Mouse (Mus musculus): Measurements from ENCODE around the gene Sf3b1. TPM values are rescaled to one million over a fixed set of nuclear protein-coding genes. Genes with fewer than 3 reads are reported as not detected.

Gene Sf3b1
- polyA plus RNA-seq, 1 experiment from 2014 or later: 296 TPM

DNA sequence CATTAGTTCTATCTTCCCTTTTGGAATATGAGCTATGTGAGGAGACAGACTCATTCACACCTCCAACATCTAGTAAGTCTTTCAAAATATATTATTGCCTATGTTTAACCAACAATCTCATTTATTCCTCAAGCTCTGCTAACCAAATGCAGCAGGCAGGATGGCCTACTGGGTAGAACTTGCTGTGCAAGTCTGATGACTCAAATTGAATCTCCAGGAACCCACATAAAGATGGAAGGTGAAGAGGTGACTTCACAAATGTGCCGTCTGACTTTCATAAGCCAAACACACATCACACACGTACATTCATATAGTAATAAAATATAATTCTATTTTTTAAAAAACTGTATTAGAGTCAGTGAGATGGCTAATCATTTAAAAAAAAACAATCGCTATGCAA, 24.4 kb upstream of the Sf3b1 start:
- peaks cover 14% of the 10 kb centered on the region for H3K4me1 ChIP-seq
- peak overlapping the region; percentile 86 for H3K4me3 ChIP-seq
- peaks cover 8% of the 10 kb centered on the region; the same call in 1 of the 2 replicates for H3K27me3 ChIP-seq (ENCODE audit: poor library complexity, severe bottlenecking)
- 0 out of 2 replicates have a peak, but pooled peaks cover 3% of the 10 kb centered on the region for H3K9me3 ChIP-seq
- no peak for DNase-seq (ENCODE audit: extremely low spot score, low spot score)
- H3K27ac ChIP-seq: no peak overlapping the region
- WGBS: 73% methylated on average over 3 of the region's 3 CpGs
- H3K36me3 ChIP-seq (replicated peaks): peaks cover 13% of the 10 kb centered on the region

GRCm38 (mm10) chr1:55048841-55049587, 21.7 kb upstream of the Sf3b1 start:
- no peak for DNase-seq (ENCODE audit: extremely low spot score, low spot score)
- H3K4me3 ChIP-seq: no peak overlapping the region
- H3K4me1 ChIP-seq: peaks cover 14% of the 10 kb centered on the region
- 66% methylated on average over 4 of the region's 4 CpGs for WGBS
- peaks cover 8% of the 10 kb centered on the region; the same call in 1 of the 2 replicates for H3K27me3 ChIP-seq (ENCODE audit: poor library complexity, severe bottlenecking)
- H3K9me3 ChIP-seq: 0 out of 2 replicates have a peak, but pooled peaks cover 3% of the 10 kb centered on the region
- no peak overlapping the region for H3K27ac ChIP-seq
- H3K36me3 ChIP-seq (replicated peaks): no peaks in the 10 kb centered on the region

DNA sequence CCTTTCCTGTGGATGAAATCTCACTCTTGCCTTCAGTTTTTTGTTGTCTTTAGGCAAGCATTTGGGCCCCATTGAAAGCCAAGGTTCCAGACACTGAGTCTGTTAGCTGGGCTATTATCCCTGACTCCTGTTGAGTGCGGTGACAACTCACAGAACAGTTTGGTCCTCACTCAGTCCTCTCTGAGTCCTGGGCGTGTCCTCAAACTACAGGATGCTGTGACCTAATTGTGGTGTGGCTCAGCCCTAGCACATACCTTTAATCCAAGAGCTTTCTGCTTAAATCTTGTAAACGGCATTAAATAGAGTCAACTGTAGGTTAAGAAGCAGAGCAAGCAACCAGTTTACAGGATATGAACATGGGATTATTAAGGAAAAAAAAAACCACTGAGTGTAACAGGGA, 15.9 kb upstream of the Sf3b1 start:
- no peak overlapping the region for H3K4me3 ChIP-seq
- DNase-seq (ENCODE audit: extremely low spot score, low spot score): no peak
- 85% methylated on average over 3 of the region's 3 CpGs for WGBS
- no peaks in the 10 kb centered on the region for H3K36me3 ChIP-seq (replicated peaks)
- no peak overlapping the region for H3K27ac ChIP-seq
- peaks cover 18% of the 10 kb centered on the region for H3K9me3 ChIP-seq
- H3K27me3 ChIP-seq (ENCODE audit: poor library complexity, severe bottlenecking): no peaks in the 10 kb centered on the region
- H3K4me1 ChIP-seq: no peaks in the 10 kb centered on the region

- WGBS: 62% methylated on average over 1 of the region's 1 CpGs
- no peaks in the 10 kb centered on the region for H3K4me1 ChIP-seq
- no peak overlapping the region for H3K4me3 ChIP-seq
- peaks cover 18% of the 10 kb centered on the region for H3K9me3 ChIP-seq
- no peak for DNase-seq (ENCODE audit: extremely low spot score, low spot score)
- no peak overlapping the region for H3K27ac ChIP-seq
- no peaks in the 10 kb centered on the region for H3K27me3 ChIP-seq (ENCODE audit: poor library complexity, severe bottlenecking)
- H3K36me3 ChIP-seq (replicated peaks): no peaks in the 10 kb centered on the region
These were observed 15.0 kb upstream of the Sf3b1 start for GRCm38 (mm10) chr1:55042246-55042645.

DNA sequence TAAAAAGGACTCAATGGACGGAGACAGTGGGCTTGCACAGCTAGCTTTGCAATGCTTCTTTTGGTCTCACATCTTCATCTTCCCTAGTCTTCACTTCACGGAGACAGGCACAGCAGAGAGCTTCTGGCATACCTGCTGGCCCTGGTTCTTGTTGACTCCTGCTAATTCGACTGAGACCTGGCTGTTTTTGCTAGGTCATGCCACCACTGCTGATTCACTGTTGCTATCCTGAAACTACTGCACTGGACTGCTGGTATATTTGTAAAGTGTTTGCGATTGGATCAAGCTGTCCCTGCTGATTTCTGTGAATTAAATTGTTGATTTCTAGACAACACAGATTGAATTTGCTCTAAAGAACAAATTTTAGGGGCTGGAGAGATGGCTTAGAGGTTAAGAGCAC, 14.4 kb upstream of the Sf3b1 start:
- Histone ChIP-seq H3K9me3 (peaks cover 18% of the 10 kb centered on the region), H3K4me3 (no peak overlapping the region), H3K27ac (no peak overlapping the region), H3K36me3 (replicated peaks) (no peaks in the 10 kb centered on the region), H3K27me3 (ENCODE audit: poor library complexity, severe bottlenecking) (no peaks in the 10 kb centered on the region), H3K4me1 (no peaks in the 10 kb centered on the region)
- 88% methylated on average over 4 of the region's 4 CpGs for WGBS
- no peak for DNase-seq (ENCODE audit: extremely low spot score, low spot score)

GRCm38 (mm10) chr1:55039944-55040343, 12.7 kb upstream of the Sf3b1 start:
- H3K4me3 ChIP-seq: no peak overlapping the region
- no peak overlapping the region for H3K27ac ChIP-seq
- 85% methylated on average over 1 of the region's 1 CpGs for WGBS
- no peak for DNase-seq (ENCODE audit: extremely low spot score, low spot score)
- H3K4me1 ChIP-seq: no peaks in the 10 kb centered on the region
- no peaks in the 10 kb centered on the region for H3K27me3 ChIP-seq (ENCODE audit: poor library complexity, severe bottlenecking)
- H3K9me3 ChIP-seq: peaks cover 18% of the 10 kb centered on the region
- no peaks in the 10 kb centered on the region for H3K36me3 ChIP-seq (replicated peaks)

GRCm38 (mm10) chr1:55031026-55031779, 3.9 kb upstream of the Sf3b1 start:
- DNase-seq (ENCODE audit: extremely low spot score, low spot score): no peak
- Histone ChIP-seq H3K4me3 (no peak overlapping the region), H3K4me1 (peaks cover 5% of the 10 kb centered on the region), H3K36me3 (replicated peaks) (no peaks in the 10 kb centered on the region), H3K27me3 (ENCODE audit: poor library complexity, severe bottlenecking) (no peaks in the 10 kb centered on the region), H3K27ac (no peak overlapping the region), H3K9me3 (no peaks in the 10 kb centered on the region)

- WGBS: 79% methylated on average over 4 of the region's 4 CpGs
- no peak overlapping the region for H3K27ac ChIP-seq
- H3K4me1 ChIP-seq: peaks cover 17% of the 10 kb centered on the region
- DNase-seq (ENCODE audit: extremely low spot score, low spot score): no peak
- no peaks in the 10 kb centered on the region for H3K27me3 ChIP-seq (ENCODE audit: poor library complexity, severe bottlenecking)
- H3K36me3 ChIP-seq (replicated peaks): peaks cover 11% of the 10 kb centered on the region
- no peak overlapping the region for H3K4me3 ChIP-seq
- H3K9me3 ChIP-seq: no peaks in the 10 kb centered on the region
These were observed 2.2 kb upstream of the Sf3b1 start for GRCm38 (mm10) chr1:55029446-55029845.

- Histone ChIP-seq H3K36me3 (replicated peaks) (peaks cover 19% of the 10 kb centered on the region), H3K27ac (no peak overlapping the region), H3K4me3 (no peak overlapping the region), H3K9me3 (no peaks in the 10 kb centered on the region), H3K27me3 (ENCODE audit: poor library complexity, severe bottlenecking) (no peaks in the 10 kb centered on the region), H3K4me1 (peaks cover 17% of the 10 kb centered on the region)
- 86% methylated on average over 11 of the region's 11 CpGs for WGBS
- no peak for DNase-seq (ENCODE audit: extremely low spot score, low spot score)
These were observed 1.4 kb upstream of the Sf3b1 start for GRCm38 (mm10) chr1:55028512-55029249.

GRCm38 (mm10) chr1:55027966-55028365, 685 bp upstream of the Sf3b1 start:
- Histone ChIP-seq H3K27ac (peak overlapping the region; percentile 99), H3K4me3 (peak overlapping the region; percentile 97), H3K27me3 (ENCODE audit: poor library complexity, severe bottlenecking) (no peaks in the 10 kb centered on the region), H3K9me3 (peaks cover 4% of the 10 kb centered on the region; the same call in 1 of the 2 replicates), H3K36me3 (replicated peaks) (peaks cover 26% of the 10 kb centered on the region), H3K4me1 (peaks cover 17% of the 10 kb centered on the region)
- 87% methylated on average over 1 of the region's 1 CpGs for WGBS
- DNase-seq (ENCODE audit: extremely low spot score, low spot score): no peak

GRCm38 (mm10) chr1:55026444-55027252, 633 bp downstream of the Sf3b1 start:
- no peak for DNase-seq (ENCODE audit: extremely low spot score, low spot score)

More at GRCm38 (mm10) chr1:55026444-55027252, 633 bp downstream of the Sf3b1 start:
- H3K27me3 ChIP-seq (ENCODE audit: poor library complexity, severe bottlenecking): no peaks in the 10 kb centered on the region
- H3K36me3 ChIP-seq (replicated peaks): peaks cover 36% of the 10 kb centered on the region
- peaks cover 17% of the 10 kb centered on the region for H3K4me1 ChIP-seq
- H3K9me3 ChIP-seq: peaks cover 7% of the 10 kb centered on the region; the same call in 1 of the 2 replicates
- peak overlapping the region; percentile 99 for H3K27ac ChIP-seq
- peak overlapping the region; percentile 97 for H3K4me3 ChIP-seq
- WGBS: under 1% methylated on average over 55 of the region's 55 CpGs
